In the genomic region with DNA sequence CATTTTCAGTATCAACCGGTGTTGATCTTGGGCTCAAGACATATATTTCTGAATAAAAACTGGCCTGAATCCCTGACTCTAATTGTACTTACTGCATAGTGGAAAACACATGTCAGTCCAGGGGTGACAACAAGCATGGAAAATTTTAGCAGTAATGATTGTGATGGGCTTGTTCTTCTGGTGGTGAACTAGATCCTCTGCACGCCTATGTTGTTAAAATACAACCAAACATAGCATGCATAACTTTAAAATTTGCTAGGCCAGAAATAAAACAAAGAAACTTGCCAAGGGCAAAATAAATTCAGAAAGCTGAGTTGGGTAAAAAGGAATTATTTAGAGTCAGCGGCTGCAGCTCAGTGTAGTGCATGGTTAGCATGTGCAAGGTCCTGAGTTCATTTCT, we compare ENCODE assay signal across 28 mouse cellular contexts.
DNase-seq lines count a peak whose midpoint lies in the region; ATAC-seq and TF ChIP-seq lines count a peak whose summit lies in the region.
"Had no signal": no experiment of that assay in that cellular context is flagged by ENCODE, and none has a peak within 500 bp of the region (broad histone marks: within the 10 kb centered on the region; RNA-seq: fewer than 3 reads in every experiment).

No protein-coding gene starts in this region.

- intact Hi-C loops in left cerebral cortex, adult 2 months (cut with DNase I): no loop called here

- H3K27ac ChIP-seq in embryonic facial prominence, embryonic 13.5 days: peak overlapping the region; percentile 62
- H3K27ac ChIP-seq in embryonic facial prominence, embryonic 10.5 days (replicated peaks): no peak overlapping the region
- peak overlapping the region; percentile 15; the same call in 1 of the 2 replicates for H3K27ac ChIP-seq in left cerebral cortex, adult 2 months
- H3K27ac ChIP-seq in embryonic facial prominence, embryonic 15.5 days (replicated peaks): peak overlapping the region; percentile 51
- H3K27ac ChIP-seq: embryonic facial prominence, embryonic 12.5 days; forebrain, embryonic 10.5 days; forebrain, embryonic 12.5 days had no signal

- no peaks in the 10 kb centered on the region for H3K9me3 ChIP-seq in embryonic facial prominence, embryonic 13.5 days
- no peaks in the 10 kb centered on the region for H3K9me3 ChIP-seq in embryonic facial prominence, embryonic 10.5 days
- H3K9me3 ChIP-seq in embryonic facial prominence, embryonic 15.5 days (replicated peaks): no peaks in the 10 kb centered on the region
- H3K9me3 ChIP-seq: embryonic facial prominence, embryonic 12.5 days; forebrain, embryonic 10.5 days; forebrain, embryonic 12.5 days; G1E had no signal

- TF ChIP-seq CTCF in left cerebral cortex, adult 2 months (IDR thresholded peaks at IDR 0.05): no peak

- no peak for DNase-seq in embryonic facial prominence, embryonic 10.5 days (ENCODE audit: low spot score)
- no peak for DNase-seq in left cerebral cortex, adult 2 months (ENCODE audit: extremely low spot score in 1 of 2, low spot score in 2 of 2)
- DNase-seq in left cerebral cortex, adult 18-20 months (ENCODE audit: low spot score in 2 of 2): no peak
- no peak for DNase-seq in lung, postnatal 14 days
- DNase-seq: adrenal gland, adult 8-10 months; adrenal gland, postnatal 14 days; adrenal gland, postnatal 36 days; B cell, adult 2 months; cerebellum, adult 11 months; cerebellum, adult 18-20 months; cerebellum, adult 8-10 months; cerebellum, adult 9-11 months; cerebellum, postnatal 14 days; cerebellum, postnatal 36 days; embryo, embryonic 11 days had no signal

- H3K4me1 ChIP-seq in embryonic facial prominence, embryonic 13.5 days: peaks cover 40% of the 10 kb centered on the region
- peaks cover 17% of the 10 kb centered on the region for H3K4me1 ChIP-seq in embryonic facial prominence, embryonic 10.5 days
- peaks cover 26% of the 10 kb centered on the region for H3K4me1 ChIP-seq in embryonic facial prominence, embryonic 15.5 days

- H3K9ac ChIP-seq in embryonic facial prominence, embryonic 13.5 days: no peak overlapping the region
- H3K9ac ChIP-seq in embryonic facial prominence, embryonic 15.5 days: no peak overlapping the region
- H3K9ac ChIP-seq: embryonic facial prominence, embryonic 12.5 days; forebrain, embryonic 12.5 days had no signal

- H3K36me3 ChIP-seq in embryonic facial prominence, embryonic 13.5 days: no peaks in the 10 kb centered on the region
- H3K36me3 ChIP-seq in embryonic facial prominence, embryonic 10.5 days (replicated peaks): no peaks in the 10 kb centered on the region
- no peaks in the 10 kb centered on the region for H3K36me3 ChIP-seq in embryonic facial prominence, embryonic 15.5 days
- H3K36me3 ChIP-seq: embryonic facial prominence, embryonic 12.5 days; forebrain, embryonic 10.5 days; forebrain, embryonic 12.5 days; G1E had no signal

- H3K4me3 ChIP-seq in embryonic facial prominence, embryonic 13.5 days: no peak overlapping the region
- no peak overlapping the region for H3K4me3 ChIP-seq in embryonic facial prominence, embryonic 10.5 days
- H3K4me3 ChIP-seq in left cerebral cortex, adult 2 months: no peak overlapping the region
- H3K4me3 ChIP-seq in embryonic facial prominence, embryonic 15.5 days (replicated peaks): no peak overlapping the region
- H3K4me3 ChIP-seq: embryonic facial prominence, embryonic 12.5 days; erythroblast, embryonic 14.5 days; forebrain, embryonic 10.5 days; forebrain, embryonic 12.5 days had no signal

- H3K4me2 ChIP-seq in embryonic facial prominence, embryonic 13.5 days: no peak overlapping the region
- no peak overlapping the region for H3K4me2 ChIP-seq in embryonic facial prominence, embryonic 15.5 days (replicated peaks)
- H3K4me2 ChIP-seq: embryonic facial prominence, embryonic 12.5 days; forebrain, embryonic 12.5 days had no signal

- H3K27me3 ChIP-seq in embryonic facial prominence, embryonic 13.5 days: no peaks in the 10 kb centered on the region
- no peaks in the 10 kb centered on the region for H3K27me3 ChIP-seq in embryonic facial prominence, embryonic 10.5 days (replicated peaks; ENCODE audit: low read depth, poor library complexity, severe bottlenecking)
- no peaks in the 10 kb centered on the region for H3K27me3 ChIP-seq in embryonic facial prominence, embryonic 15.5 days
- H3K27me3 ChIP-seq: CH12.LX; embryonic facial prominence, embryonic 12.5 days; forebrain, embryonic 12.5 days; Patski had no signal

- 34% methylated on average over 3 of the region's 3 CpGs for WGBS in embryonic facial prominence, embryonic 13.5 days
- 86% methylated on average over 3 of the region's 3 CpGs for WGBS in embryonic facial prominence, embryonic 10.5 days
- 39% methylated on average over 3 of the region's 3 CpGs for WGBS in embryonic facial prominence, embryonic 15.5 days

- ATAC-seq in embryonic facial prominence, embryonic 13.5 days (ENCODE audit: insufficient number of reproducible peaks, insufficient read depth, low FRiP score, low TSS enrichment, low read depth): no peak
- peak; percentile 70 for ATAC-seq in embryonic facial prominence, embryonic 15.5 days (ENCODE audit: insufficient number of reproducible peaks, low FRiP score, low TSS enrichment, low read depth)
- ATAC-seq: activated CD4-positive, CD25-positive, alpha-beta regulatory T cell, adult 4 months; CD4-positive, CD25-positive, alpha-beta regulatory T cell, adult 4 months; forebrain, embryonic 14.5 days; forebrain, embryonic 16.5 days; Patski had no signal
